Mouse (Mus musculus) hindbrain, embryonic 12.5 days (tissue): ENCODE measurements around the gene Larp1b. TPM values are rescaled to one million over a fixed set of nuclear protein-coding genes. Genes with fewer than 3 reads are reported as not detected.

Experiments
- ATAC-seq: fragments of 200-750 bp; cut with Nextera tagmentation; 2 replicates; pipeline ENCODE4 v1.8.0; 2017; ENCODE audit warnings: moderate TSS enrichment; ENCODE audit not compliant: low FRiP score
- H3K27ac ChIP-seq: fragments of 300-500 bp; sonication (generic); 2 replicates; pipeline ENCODE4 v1.5.1; 2016; ENCODE audit warnings: mild to moderate bottlenecking
- H3K27me3 ChIP-seq: fragments of 300-500 bp; sonication (generic); 2 replicates; pipeline ENCODE4 v1.6.1; 2016; ENCODE audit warnings: mild to moderate bottlenecking
- H3K36me3 ChIP-seq: fragments of 300-500 bp; sonication (generic); 2 replicates; pipeline ENCODE4 v1.6.1; 2016; ENCODE audit warnings: mild to moderate bottlenecking
- H3K4me1 ChIP-seq: fragments of 300-500 bp; sonication (generic); 2 replicates; pipeline ENCODE4 v1.6.1; 2016
- H3K4me2 ChIP-seq: fragments of 300-500 bp; sonication (generic); replicated peaks from 2 replicates; pipeline ENCODE4 v1.6.1; 2016; ENCODE audit warnings: mild to moderate bottlenecking
- H3K4me3 ChIP-seq: fragments of 300-500 bp; sonication (generic); 2 replicates; pipeline ENCODE4 v1.5.1; 2016; ENCODE audit warnings: mild to moderate bottlenecking
- H3K9ac ChIP-seq: fragments of 300-500 bp; sonication (generic); 2 replicates; pipeline ENCODE4 v1.6.1; 2016; ENCODE audit warnings: mild to moderate bottlenecking, moderate library complexity
- H3K9me3 ChIP-seq: fragments of 300-500 bp; sonication (generic); replicated peaks from 2 replicates; pipeline ENCODE4 v1.6.1; 2016; ENCODE audit warnings: mild to moderate bottlenecking
- WGBS: fragments of 180-500 bp; shearing (Covaris S2); methylation state at CpG from one replicate; pipeline ENCODE4 v1.1.7; 2016; 5-methylcytosine and 5-hydroxymethylcytosine counted together
- polyA plus RNA-seq: library from polyadenylated mRNA; unstranded; fragments of >200 nt; fragmentation: Nextera tagmentation; extraction: Ambion mirVana; gene quantifications from 2 replicates; pipeline ENCODE4 v1.2.1, GENCODE M21; 2016

Larp1b gene
- polyA plus RNA-seq, 1 experiment from 2014 or later, result 4.2 TPM

DNA sequence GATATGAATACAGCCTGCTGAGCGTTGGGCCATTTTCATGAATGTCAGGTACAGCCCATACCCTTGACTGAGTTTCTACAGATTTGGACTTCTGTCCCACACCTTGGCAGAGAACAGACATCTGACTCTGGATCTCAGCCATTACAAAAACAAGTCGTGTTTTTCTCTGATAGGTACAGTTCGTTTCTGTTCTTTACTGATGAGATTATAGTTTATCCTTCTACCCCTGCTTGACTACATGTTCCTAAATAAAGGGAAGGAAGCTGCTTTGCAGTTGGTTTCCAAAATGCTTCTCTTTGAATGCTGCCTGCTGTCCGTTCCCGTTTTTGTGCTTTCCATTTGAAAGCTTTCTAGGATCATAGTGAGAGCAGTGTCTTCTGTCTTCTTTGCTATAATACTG is 37.9 kb downstream of the Larp1b start:
- Histone ChIP-seq H3K4me1 (no peaks in the 10 kb centered on the region), H3K27ac (no peak overlapping the region), H3K4me3 (no peak overlapping the region), H3K9me3 (no peaks in the 10 kb centered on the region), H3K36me3 (no peaks in the 10 kb centered on the region), H3K4me2 (no peak overlapping the region), H3K9ac (no peak overlapping the region), H3K27me3 (no peaks in the 10 kb centered on the region)
- ATAC-seq, result no peak
- 78% methylated on average over 5 of the region's 5 CpGs for WGBS

DNA sequence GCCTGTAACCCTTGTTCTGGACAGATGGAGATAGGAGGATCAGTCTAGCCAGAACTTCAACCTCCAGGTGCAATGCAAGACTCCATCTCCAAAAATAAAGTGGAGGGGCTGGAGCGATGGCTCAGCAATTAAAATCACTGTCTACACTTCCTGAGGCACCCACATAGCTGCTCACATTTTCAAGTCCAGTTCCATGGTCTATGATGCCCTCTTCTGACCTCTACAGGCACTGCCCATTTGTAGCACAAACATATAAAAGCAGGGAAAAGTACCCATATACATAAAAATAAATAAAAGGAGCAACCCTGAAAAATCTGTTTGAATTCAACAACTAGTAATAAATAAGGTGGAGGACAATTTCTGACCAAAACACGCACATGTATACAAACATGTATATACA is 39.1 kb downstream of the Larp1b start:
- H3K9me3 ChIP-seq, result no peaks in the 10 kb centered on the region
- H3K4me2 ChIP-seq, result no peak overlapping the region
- no peak overlapping the region for H3K9ac ChIP-seq
- 85% methylated on average over 2 of the region's 2 CpGs for WGBS
- no peaks in the 10 kb centered on the region for H3K27me3 ChIP-seq
- H3K27ac ChIP-seq, result no peak overlapping the region
- no peaks in the 10 kb centered on the region for H3K4me1 ChIP-seq
- no peaks in the 10 kb centered on the region for H3K36me3 ChIP-seq
- ATAC-seq, result no peak
- H3K4me3 ChIP-seq, result no peak overlapping the region

DNA sequence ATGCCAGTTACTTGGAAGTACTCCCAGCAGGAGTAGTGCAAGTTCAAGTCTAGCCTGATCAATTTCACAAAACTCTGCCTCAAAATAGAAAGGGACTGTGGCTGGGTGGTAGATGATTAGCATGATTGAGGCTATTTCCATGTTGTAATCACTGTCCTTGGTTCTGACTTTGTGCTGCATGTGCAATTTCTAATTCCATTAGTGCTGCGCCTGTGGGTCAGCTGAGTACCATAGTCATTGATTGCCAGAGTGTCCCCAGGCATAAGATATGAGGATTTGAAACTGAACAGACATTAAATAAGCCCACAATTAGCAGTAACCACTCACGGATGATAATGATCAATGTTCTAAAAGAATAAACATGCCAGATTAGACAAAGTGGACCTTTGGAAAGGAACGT is 41.9 kb downstream of the Larp1b start:
- WGBS, result 75% methylated on average over 3 of the region's 3 CpGs

DNA sequence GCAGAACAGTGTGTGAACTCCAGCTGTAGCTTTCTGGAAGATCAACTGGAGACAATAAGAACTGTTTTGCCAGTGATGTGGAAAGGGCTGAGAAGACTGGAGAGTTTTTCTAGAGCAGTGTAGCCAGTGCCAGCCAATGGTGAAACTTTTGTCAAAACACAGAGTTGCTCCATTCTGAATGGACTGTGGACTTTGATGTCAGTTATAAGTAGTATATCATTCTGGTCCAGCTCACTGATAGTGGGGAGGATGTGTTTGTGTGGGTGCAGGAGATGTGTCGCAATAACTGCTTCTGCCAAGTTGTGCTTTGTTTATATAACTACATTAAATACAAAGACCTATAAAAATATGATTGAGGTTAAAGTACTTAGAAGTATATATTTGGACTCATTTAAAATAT is 45.5 kb downstream of the Larp1b start:
- Histone ChIP-seq H3K4me1 (no peaks in the 10 kb centered on the region), H3K9ac (no peak overlapping the region), H3K9me3 (no peaks in the 10 kb centered on the region), H3K4me2 (no peak overlapping the region), H3K4me3 (no peak overlapping the region), H3K27me3 (no peaks in the 10 kb centered on the region), H3K36me3 (no peaks in the 10 kb centered on the region), H3K27ac (no peak overlapping the region)
- WGBS, result 100% methylated on average over 1 of the region's 1 CpGs
- ATAC-seq, result no peak

More for the DNA sequence above, 41.9 kb downstream of the Larp1b start:
- no peaks in the 10 kb centered on the region for H3K27me3 ChIP-seq
- H3K9me3 ChIP-seq, result no peaks in the 10 kb centered on the region
- no peaks in the 10 kb centered on the region for H3K36me3 ChIP-seq
- H3K4me1 ChIP-seq, result no peaks in the 10 kb centered on the region
- no peak overlapping the region for H3K4me2 ChIP-seq
- H3K9ac ChIP-seq, result no peak overlapping the region
- ATAC-seq, result no peak
- no peak overlapping the region for H3K4me3 ChIP-seq
- no peak overlapping the region for H3K27ac ChIP-seq

DNA sequence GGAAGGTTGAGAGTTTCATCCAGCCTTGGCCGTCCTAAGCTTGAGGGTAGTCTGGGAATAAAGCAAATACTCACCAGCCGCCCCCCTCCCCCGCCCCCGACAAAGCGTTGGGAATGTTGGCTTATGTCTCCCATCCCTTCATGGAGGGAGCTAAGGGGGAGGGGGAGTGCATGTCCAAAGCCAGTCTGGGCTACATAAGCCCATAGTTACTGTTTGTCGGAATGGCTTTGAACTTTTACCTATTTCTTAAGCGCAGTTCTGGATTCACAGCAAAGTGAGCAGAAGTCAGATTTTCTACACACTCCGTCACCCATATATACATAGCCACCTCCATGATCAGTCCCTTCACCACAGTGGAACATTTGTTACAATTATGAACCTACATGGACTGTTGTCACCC is 59.7 kb downstream of the Larp1b start:
- Histone ChIP-seq H3K4me1 (no peaks in the 10 kb centered on the region), H3K9ac (no peak overlapping the region), H3K27ac (no peak overlapping the region), H3K4me3 (no peak overlapping the region), H3K4me2 (no peak overlapping the region), H3K36me3 (no peaks in the 10 kb centered on the region), H3K27me3 (no peaks in the 10 kb centered on the region), H3K9me3 (no peaks in the 10 kb centered on the region)
- 83% methylated on average over 8 of the region's 8 CpGs for WGBS
- no peak for ATAC-seq

DNA sequence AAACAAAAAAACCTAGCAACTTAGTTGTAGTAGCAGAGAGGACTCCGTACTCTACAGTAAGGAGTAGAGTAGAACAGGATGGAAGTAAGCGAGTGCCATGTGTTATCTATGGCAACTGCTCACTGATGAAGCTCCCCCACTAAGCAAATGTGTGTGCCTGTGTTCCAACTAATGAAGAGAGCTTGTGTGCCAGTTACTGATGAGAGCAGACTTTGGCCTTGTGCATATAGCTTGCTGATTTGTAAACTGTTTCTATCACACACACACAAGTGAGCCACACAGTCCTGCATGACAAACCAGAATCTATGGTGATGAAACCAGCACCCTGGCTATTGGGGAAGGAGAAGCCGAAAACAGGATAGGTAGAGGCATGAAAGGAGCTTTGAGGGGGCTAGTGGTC is 60.4 kb downstream of the Larp1b start:
- no peaks in the 10 kb centered on the region for H3K27me3 ChIP-seq
- no peak overlapping the region for H3K4me2 ChIP-seq
- H3K9me3 ChIP-seq, result no peaks in the 10 kb centered on the region
- H3K27ac ChIP-seq, result no peak overlapping the region
- H3K4me1 ChIP-seq, result no peaks in the 10 kb centered on the region
- ATAC-seq, result no peak
- no peak overlapping the region for H3K9ac ChIP-seq
- H3K36me3 ChIP-seq, result no peaks in the 10 kb centered on the region
- WGBS, result 87% methylated on average over 3 of the region's 3 CpGs
- no peak overlapping the region for H3K4me3 ChIP-seq

DNA sequence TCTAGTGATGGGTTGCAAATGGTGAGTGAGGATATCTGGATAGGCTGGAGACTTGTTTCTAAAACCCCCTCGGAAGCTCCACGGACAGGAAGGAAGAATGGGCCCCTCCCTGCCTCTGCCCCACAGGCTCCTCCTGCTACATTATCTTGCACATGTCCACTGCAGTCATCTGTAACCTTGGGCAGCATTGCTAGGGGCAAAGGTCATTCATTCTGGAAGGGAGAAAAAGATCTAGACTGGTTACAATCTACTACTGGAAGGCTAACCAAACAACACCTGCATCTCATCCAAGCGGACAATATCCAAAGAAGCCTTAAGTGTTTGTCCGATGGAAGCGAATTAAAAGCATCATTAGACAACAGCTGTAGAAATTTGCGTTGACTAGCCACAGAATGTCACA is 61.1 kb downstream of the Larp1b start:
- H3K4me1 ChIP-seq, result no peaks in the 10 kb centered on the region
- H3K27me3 ChIP-seq, result no peaks in the 10 kb centered on the region
- H3K9me3 ChIP-seq, result no peaks in the 10 kb centered on the region
- WGBS, result 85% methylated on average over 6 of the region's 6 CpGs
- H3K9ac ChIP-seq, result no peak overlapping the region
- no peaks in the 10 kb centered on the region for H3K36me3 ChIP-seq
- no peak overlapping the region for H3K4me2 ChIP-seq
- H3K27ac ChIP-seq, result no peak overlapping the region
- ATAC-seq, result no peak
- no peak overlapping the region for H3K4me3 ChIP-seq

DNA sequence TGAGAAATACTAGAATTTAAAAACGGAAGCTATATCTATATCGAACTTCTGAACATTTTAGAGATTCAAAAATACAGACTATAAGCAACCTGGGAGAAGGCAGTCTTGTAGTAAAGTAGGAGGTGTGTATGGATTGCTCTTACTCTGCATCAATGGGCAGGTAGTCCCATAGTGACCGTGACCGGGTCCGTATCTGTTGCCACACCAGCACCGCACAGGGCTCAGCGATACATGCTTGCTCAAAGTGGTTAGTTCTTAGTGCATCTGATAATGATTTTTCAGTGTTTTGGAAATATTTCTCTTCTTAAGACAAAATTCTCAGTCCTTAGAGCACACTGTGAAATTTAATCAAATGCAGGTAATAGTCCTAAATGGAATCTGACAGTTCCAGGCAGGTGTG is 62.8 kb downstream of the Larp1b start:
- 96% methylated on average over 7 of the region's 7 CpGs for WGBS
- H3K4me3 ChIP-seq, result no peak overlapping the region
- H3K9me3 ChIP-seq, result no peaks in the 10 kb centered on the region
- H3K4me1 ChIP-seq, result no peaks in the 10 kb centered on the region
- H3K27me3 ChIP-seq, result no peaks in the 10 kb centered on the region
- no peak overlapping the region for H3K27ac ChIP-seq
- H3K4me2 ChIP-seq, result no peak overlapping the region
- H3K9ac ChIP-seq, result no peak overlapping the region
- ATAC-seq, result no peak
- no peaks in the 10 kb centered on the region for H3K36me3 ChIP-seq

DNA sequence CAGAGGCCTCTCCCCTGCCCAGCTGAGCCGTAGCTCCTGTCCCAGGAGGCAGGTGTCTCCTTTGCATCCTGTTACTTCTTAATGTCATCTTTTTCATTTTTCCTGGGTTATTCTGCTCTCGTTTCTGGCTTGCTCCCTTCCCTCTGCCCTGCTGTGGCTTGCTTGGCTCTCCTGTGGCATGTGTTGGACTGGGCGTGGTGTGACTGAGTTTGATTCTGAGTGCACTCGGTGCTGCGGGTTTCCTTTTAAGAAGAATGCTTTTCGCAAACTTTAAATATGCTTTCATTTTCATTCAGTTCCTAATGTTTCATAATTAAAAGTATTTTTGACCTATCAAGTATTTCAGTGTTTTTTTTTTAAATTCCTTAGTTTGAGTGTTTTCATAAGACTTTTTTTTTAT is 65.3 kb downstream of the Larp1b start:
- no peak overlapping the region for H3K4me3 ChIP-seq
- no peaks in the 10 kb centered on the region for H3K9me3 ChIP-seq
- no peaks in the 10 kb centered on the region for H3K4me1 ChIP-seq
- no peak overlapping the region for H3K9ac ChIP-seq
- no peaks in the 10 kb centered on the region for H3K36me3 ChIP-seq
- WGBS, result 75% methylated on average over 6 of the region's 6 CpGs
- H3K27ac ChIP-seq, result no peak overlapping the region
- H3K4me2 ChIP-seq, result no peak overlapping the region
- ATAC-seq, result no peak
- H3K27me3 ChIP-seq, result no peaks in the 10 kb centered on the region

DNA sequence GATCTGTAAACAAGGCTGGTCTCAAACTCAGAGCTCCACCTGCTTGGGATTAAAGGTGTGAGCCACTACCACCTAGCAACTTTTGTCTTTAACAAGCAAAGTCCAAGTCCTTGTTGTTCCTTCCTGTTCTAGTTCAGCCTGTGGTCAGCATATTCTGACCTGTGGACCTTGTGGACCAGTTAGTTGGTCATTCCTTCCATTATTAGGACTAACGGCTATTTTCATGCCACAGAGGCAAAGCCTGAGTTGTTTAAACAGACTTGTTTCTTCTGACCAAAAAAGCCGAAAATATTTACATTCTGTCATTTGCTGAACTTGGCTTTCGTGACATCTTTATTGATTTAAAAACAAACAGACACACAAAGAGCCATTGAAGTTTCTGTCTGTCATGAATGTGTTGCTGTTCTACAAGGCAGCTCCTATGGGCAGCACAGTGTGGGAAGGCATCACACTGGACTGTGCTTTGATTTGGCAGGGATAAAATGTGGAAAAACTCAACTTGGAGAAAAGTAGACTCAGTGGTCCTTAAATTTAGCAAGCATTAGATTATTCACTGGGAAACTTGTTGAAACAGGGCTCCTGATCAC is 68.5 kb downstream of the Larp1b start:
- Histone ChIP-seq H3K9me3 (no peaks in the 10 kb centered on the region), H3K4me2 (no peak overlapping the region), H3K36me3 (no peaks in the 10 kb centered on the region), H3K4me3 (no peak overlapping the region), H3K27ac (no peak overlapping the region), H3K27me3 (no peaks in the 10 kb centered on the region), H3K4me1 (no peaks in the 10 kb centered on the region), H3K9ac (no peak overlapping the region)
- no peak for ATAC-seq
- 64% methylated on average over 3 of the region's 3 CpGs for WGBS

DNA sequence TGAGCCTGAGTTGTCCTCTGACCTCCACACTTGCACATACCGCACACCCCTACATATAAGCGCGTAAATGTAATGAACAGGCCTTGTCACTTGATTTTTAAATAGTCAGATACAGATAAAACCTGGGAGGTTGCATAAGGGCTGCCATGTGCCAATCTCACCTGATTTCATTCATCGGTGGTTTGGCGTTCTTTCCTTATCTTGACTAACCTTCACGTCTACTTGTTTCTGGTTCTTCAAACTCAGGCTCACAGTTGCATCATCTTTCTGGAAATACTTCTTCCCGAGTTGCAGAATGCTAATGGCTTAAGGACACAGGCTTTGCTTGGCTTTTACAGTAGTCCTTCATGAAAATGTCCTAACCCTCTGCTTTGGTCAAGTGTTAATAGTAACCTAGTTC is 71.1 kb downstream of the Larp1b start:
- Histone ChIP-seq H3K4me1 (no peaks in the 10 kb centered on the region), H3K9me3 (no peaks in the 10 kb centered on the region), H3K4me2 (no peak overlapping the region), H3K36me3 (no peaks in the 10 kb centered on the region), H3K9ac (no peak overlapping the region), H3K27me3 (no peaks in the 10 kb centered on the region), H3K4me3 (no peak overlapping the region), H3K27ac (no peak overlapping the region)
- no peak for ATAC-seq
- WGBS, result 94% methylated on average over 7 of the region's 7 CpGs

DNA sequence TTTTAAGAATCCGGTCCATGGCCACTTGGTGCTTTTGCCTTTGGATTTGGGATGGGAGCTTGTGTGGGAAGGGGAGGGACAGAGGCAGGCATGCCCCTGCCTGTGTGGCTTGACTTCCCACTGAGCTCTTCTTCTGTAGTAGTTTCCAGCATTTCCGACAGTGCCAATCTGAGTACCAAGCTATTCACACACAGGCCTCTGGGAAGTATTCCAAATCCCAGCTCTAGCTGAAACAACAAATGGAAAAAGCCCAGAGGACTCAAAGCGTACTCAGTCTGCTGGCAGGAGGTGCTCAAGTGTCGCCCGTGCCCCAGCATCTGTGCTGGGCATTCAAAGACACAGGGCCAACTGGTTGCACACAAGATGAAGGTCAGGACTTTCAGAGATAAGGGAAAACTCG is 72.4 kb downstream of the Larp1b start:
- H3K27ac ChIP-seq, result no peak overlapping the region
- H3K4me1 ChIP-seq, result no peaks in the 10 kb centered on the region
- WGBS, result 69% methylated on average over 6 of the region's 6 CpGs
- H3K36me3 ChIP-seq, result no peaks in the 10 kb centered on the region
- H3K4me3 ChIP-seq, result no peak overlapping the region
- H3K9ac ChIP-seq, result no peak overlapping the region
- no peaks in the 10 kb centered on the region for H3K9me3 ChIP-seq
- H3K4me2 ChIP-seq, result no peak overlapping the region
- no peak for ATAC-seq
- H3K27me3 ChIP-seq, result no peaks in the 10 kb centered on the region

DNA sequence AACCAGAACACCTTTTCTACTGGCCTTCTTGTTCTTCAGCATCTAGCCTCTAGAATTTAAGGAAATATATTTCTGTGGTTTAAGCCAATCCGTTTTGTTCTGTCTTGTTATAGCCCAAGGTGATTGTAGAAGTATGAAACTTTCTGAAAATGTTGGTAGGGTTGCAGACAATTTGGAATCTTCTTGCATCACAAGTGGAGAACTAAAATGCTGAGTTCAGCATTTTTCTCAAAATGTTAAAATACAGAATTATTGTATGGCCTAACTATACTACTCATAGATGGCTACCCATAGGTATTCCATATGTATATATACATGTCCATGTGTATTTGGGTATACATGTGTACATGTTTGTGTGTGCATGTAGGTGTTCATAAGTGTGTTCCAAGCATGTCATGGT is 81.1 kb downstream of the Larp1b start:
- H3K4me3 ChIP-seq, result no peak overlapping the region
- H3K36me3 ChIP-seq, result no peaks in the 10 kb centered on the region
- H3K4me2 ChIP-seq, result no peak overlapping the region
- no peaks in the 10 kb centered on the region for H3K27me3 ChIP-seq
- H3K27ac ChIP-seq, result no peak overlapping the region
- H3K9me3 ChIP-seq, result no peaks in the 10 kb centered on the region
- WGBS, result 94% methylated on average over 1 of the region's 1 CpGs
- ATAC-seq, result no peak
- H3K9ac ChIP-seq, result no peak overlapping the region
- H3K4me1 ChIP-seq, result no peaks in the 10 kb centered on the region
